ENCODE assay signal across 9 mouse cellular contexts in the genomic region with DNA sequence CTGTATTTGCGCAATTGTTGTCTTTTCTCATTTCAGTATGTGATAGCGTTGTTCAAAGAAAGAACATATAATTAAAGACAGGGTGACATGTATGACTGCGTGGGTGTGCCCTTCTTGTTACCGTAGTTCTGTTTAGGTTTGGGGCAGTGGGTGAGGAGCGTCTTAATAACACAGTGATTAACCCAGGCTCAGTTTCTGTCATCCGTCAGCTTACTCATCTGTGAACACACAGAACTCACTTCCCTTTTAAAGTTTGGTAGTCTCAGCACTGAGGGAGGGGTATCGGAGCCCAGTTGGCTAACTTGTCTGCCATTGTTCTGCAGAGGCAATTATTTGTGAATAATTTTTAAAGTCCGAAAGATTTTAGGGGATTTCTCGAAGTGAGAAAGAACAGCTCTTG.
"Had no signal": no experiment of that assay in that cellular context is flagged by ENCODE, and none has a peak within 500 bp of the region (broad histone marks: within the 10 kb centered on the region; RNA-seq: fewer than 3 reads in every experiment).

No protein-coding gene starts in this region.

- H3K4me3 ChIP-seq: layer of hippocampus, adult 2 months; limb, embryonic 13.5 days; midbrain, embryonic 13.5 days had no signal

- H3K27me3 ChIP-seq: limb, embryonic 13.5 days; midbrain, embryonic 13.5 days had no signal

- H3K27ac ChIP-seq: kidney, postnatal 0 days; layer of hippocampus, adult 2 months; limb, embryonic 13.5 days; liver, embryonic 14.5 days; midbrain, embryonic 13.5 days; stomach, postnatal 0 days had no signal

- H3K36me3 ChIP-seq: limb, embryonic 13.5 days; midbrain, embryonic 13.5 days had no signal

- H3K4me1 ChIP-seq: midbrain, embryonic 13.5 days had no signal

- DNase-seq: kidney, postnatal 4 days; lung, adult 18-20 months; right cerebral cortex, postnatal 14 days had no signal

- H3K9ac ChIP-seq: limb, embryonic 13.5 days; liver, embryonic 14.5 days; midbrain, embryonic 13.5 days had no signal

- H3K4me2 ChIP-seq: limb, embryonic 13.5 days; midbrain, embryonic 13.5 days had no signal

- ATAC-seq: midbrain, embryonic 13.5 days had no signal

- H3K9me3 ChIP-seq: limb, embryonic 13.5 days; midbrain, embryonic 13.5 days had no signal
